Mouse (Mus musculus) midbrain, embryonic 16.5 days (tissue): ENCODE measurements around the gene Yju2. TPM values are rescaled to one million over a fixed set of nuclear protein-coding genes. Genes with fewer than 3 reads are reported as not detected.

Source experiments
- ATAC-seq: fragments of 200-750 bp; cut with Nextera tagmentation; 2 replicates; pipeline ENCODE4 v1.8.0; 2017; ENCODE audit warnings: moderate TSS enrichment
- H3K27ac ChIP-seq: fragments of 300-500 bp; sonication (generic); 2 replicates; pipeline ENCODE4 v1.5.1; 2014; ENCODE audit warnings: mild to moderate bottlenecking, low read length, mixed read lengths
- H3K27me3 ChIP-seq: fragments of 300-500 bp; sonication (generic); 2 replicates; pipeline ENCODE4 v1.6.1; 2014; ENCODE audit warnings: low read depth, low read length, mixed read lengths; ENCODE audit not compliant: control insufficient read depth, insufficient read depth
- H3K36me3 ChIP-seq: fragments of 300-500 bp; sonication (generic); 2 replicates; pipeline ENCODE4 v1.6.1; 2014; ENCODE audit warnings: mild to moderate bottlenecking, low read length, moderate library complexity, mixed read lengths; ENCODE audit not compliant: control insufficient read depth, insufficient read depth
- H3K4me1 ChIP-seq: fragments of 300-500 bp; sonication (generic); 2 replicates; pipeline ENCODE4 v1.6.1; 2014; ENCODE audit warnings: mild to moderate bottlenecking, low read length, mixed read lengths; ENCODE audit not compliant: control insufficient read depth, insufficient read depth
- H3K4me2 ChIP-seq: fragments of 300-500 bp; sonication (generic); 2 replicates; pipeline ENCODE4 v1.6.1; 2014; ENCODE audit warnings: mild to moderate bottlenecking, low read length, mixed read lengths
- H3K4me3 ChIP-seq: fragments of 300-500 bp; sonication (generic); 2 replicates; pipeline ENCODE4 v1.5.1; 2014; ENCODE audit warnings: low read depth, mild to moderate bottlenecking, low read length, moderate library complexity, mixed read lengths
- H3K9ac ChIP-seq: fragments of 300-500 bp; sonication (generic); 2 replicates; pipeline ENCODE4 v1.6.1; 2014; ENCODE audit warnings: low read depth, low read length, mixed read lengths
- H3K9me3 ChIP-seq: fragments of 300-500 bp; sonication (generic); replicated peaks from 2 replicates; pipeline ENCODE4 v1.6.1; 2014; ENCODE audit warnings: mild to moderate bottlenecking, low read length, mixed read lengths; ENCODE audit not compliant: control insufficient read depth, poor library complexity, severe bottlenecking
- WGBS: fragments of 180-500 bp; shearing (Covaris S2); extraction: QIAGEN DNeasy Blood & Tissue Kit; methylation state at CpG from one replicate; pipeline ENCODE4 v1.1.7; 2014; 5-methylcytosine and 5-hydroxymethylcytosine counted together
- polyA plus RNA-seq: library from polyadenylated mRNA; unstranded; fragments of >200 nt; fragmentation: Nextera tagmentation; extraction: Ambion mirVana; gene quantifications from 2 replicates; pipeline ENCODE4 v1.2.1, GENCODE M21; 2015

Gene Yju2
- polyA plus RNA-seq, 1 experiment from 2014 or later = 21.2 TPM

DNA sequence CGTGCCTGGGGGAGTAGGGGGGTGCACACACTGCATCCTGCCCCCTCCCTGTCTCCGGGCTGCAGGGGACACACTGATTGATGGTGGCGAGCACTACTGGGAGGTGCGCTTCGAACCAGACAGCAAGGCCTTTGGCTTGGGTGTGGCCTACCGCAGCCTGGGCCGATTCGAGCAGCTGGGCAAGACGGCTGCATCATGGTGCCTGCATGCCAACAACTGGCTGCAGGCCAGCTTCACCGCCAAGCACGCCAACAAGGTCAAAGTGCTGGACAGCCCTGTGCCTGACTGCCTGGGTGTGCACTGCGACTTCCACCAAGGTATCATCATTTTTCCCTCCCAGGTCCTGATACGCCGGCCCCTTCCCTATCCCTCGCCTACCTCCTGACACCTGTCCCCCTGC lies 37.1 kb downstream of the Yju2 start:
- Histone ChIP-seq H3K4me1 (no peaks in the 10 kb centered on the region), H3K36me3 (peaks cover 37% of the 10 kb centered on the region), H3K9me3 (no peaks in the 10 kb centered on the region), H3K27ac (no peak overlapping the region), H3K27me3 (peaks cover 8% of the 10 kb centered on the region), H3K4me3 (no peak overlapping the region), H3K4me2 (no peak overlapping the region), H3K9ac (no peak overlapping the region)
- 89% methylated on average over 15 of the region's 15 CpGs for WGBS
- ATAC-seq = no peak

DNA sequence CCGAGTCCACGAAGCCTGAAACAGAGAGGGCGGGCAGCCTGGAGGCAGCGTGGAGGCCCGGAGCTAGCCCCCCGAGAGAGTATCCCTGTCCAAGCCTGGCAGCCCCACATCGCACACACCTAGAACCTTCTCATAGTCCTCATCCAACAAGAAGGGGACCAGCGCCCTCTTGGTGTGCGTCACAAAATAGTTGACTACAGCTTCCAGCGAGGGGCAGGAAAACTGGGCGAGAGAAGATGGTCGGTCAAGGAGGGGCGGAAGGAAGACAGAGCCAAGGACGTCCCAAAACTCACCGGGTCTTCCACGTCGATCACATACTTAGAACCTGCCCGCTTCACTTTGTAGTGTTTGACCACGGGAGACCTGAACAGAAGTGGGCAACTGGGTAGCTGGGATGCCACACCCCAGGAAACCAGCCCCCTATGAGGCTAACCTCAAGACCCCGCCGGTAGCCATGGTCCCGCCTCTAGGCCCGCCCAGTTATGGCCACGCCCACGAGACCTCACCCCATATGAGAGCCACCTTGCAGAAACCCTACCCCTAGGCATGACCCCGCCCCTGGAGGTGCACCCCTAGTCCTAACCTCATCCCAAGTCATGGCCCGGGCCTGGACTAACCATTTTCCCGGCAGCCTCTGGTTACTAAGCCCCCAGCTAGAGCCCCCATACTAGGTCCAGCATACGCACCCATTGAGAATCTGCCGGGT lies 41.0 kb downstream of the Yju2 start:
- Histone ChIP-seq H3K9me3 (no peaks in the 10 kb centered on the region), H3K4me3 (no peak overlapping the region), H3K9ac (no peak overlapping the region), H3K27ac (no peak overlapping the region), H3K4me2 (0 out of 2 replicates have a peak overlapping the region, but pooled peaks have one; percentile 6), H3K27me3 (peaks cover 9% of the 10 kb centered on the region), H3K36me3 (peaks cover 18% of the 10 kb centered on the region), H3K4me1 (no peaks in the 10 kb centered on the region)
- 7% methylated on average over 30 of the region's 30 CpGs for whole genome bisulfite sequencing
- 0 out of 2 replicates have a peak, but pooled peaks have one; percentile 22 for ATAC-seq

DNA sequence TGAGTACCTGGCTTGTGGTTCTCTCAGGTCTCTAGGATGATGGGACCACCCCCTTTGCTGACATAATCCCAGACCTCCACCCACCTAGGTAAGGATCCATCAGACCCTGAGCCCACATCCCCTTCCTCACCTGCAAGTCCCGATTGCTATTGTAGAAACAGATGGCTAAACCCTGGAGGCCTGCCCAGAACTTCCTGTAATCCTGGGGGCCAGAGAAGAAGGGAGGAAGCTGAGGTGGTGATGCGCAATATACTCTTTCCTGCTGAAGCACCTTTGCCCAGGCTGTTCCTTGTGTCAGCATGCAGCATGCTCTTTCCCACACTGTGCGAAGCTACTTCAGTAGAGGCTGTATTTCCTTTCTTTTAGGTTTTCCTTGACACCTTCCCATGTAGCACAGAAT lies 44.1 kb downstream of the Yju2 start:
- WGBS = 96% methylated on average over 3 of the region's 3 CpGs
- no peaks in the 10 kb centered on the region for H3K36me3 ChIP-seq
- no peak overlapping the region for H3K9ac ChIP-seq
- no peaks in the 10 kb centered on the region for H3K9me3 ChIP-seq
- no peak overlapping the region for H3K27ac ChIP-seq
- H3K4me2 ChIP-seq = no peak overlapping the region
- peaks cover 5% of the 10 kb centered on the region; the same call in 1 of the 2 replicates for H3K4me1 ChIP-seq
- ATAC-seq = no peak
- no peak overlapping the region for H3K4me3 ChIP-seq
- H3K27me3 ChIP-seq = peaks cover 9% of the 10 kb centered on the region

GRCm38 (mm10) chr17:56005415-56006061 lies 46.6 kb downstream of the Yju2 start, which contains the start of the genes Stap2 and Mpnd:
TSS of gene Stap2 (minus strand) at chr17:56005584.
TSS of gene Mpnd (plus strand) at chr17:56005711.
- H3K36me3 ChIP-seq = no peaks in the 10 kb centered on the region
- H3K9me3 ChIP-seq = no peaks in the 10 kb centered on the region
- 65% methylated on average over 13 of the region's 13 CpGs for WGBS
- H3K4me1 ChIP-seq = peaks cover 14% of the 10 kb centered on the region
- no peak within 1 kb of the TSS for H3K4me3 ChIP-seq
- no peak within 1 kb of the TSS for H3K9ac ChIP-seq
- H3K27me3 ChIP-seq = peaks cover 4% of the 10 kb centered on the region
- ATAC-seq = no peak
- H3K27ac ChIP-seq = no peak within 1 kb of the TSS
- no peak within 1 kb of the TSS for H3K4me2 ChIP-seq

- H3K4me3 ChIP-seq = no peak overlapping the region
- H3K4me2 ChIP-seq = no peak overlapping the region
- 54% methylated on average over 10 of the region's 10 CpGs for WGBS
- peaks cover 24% of the 10 kb centered on the region for H3K4me1 ChIP-seq
- no peak for ATAC-seq
- no peaks in the 10 kb centered on the region; the same call in 1 of the 2 replicates for H3K27me3 ChIP-seq
- H3K27ac ChIP-seq = no peak overlapping the region
- no peaks in the 10 kb centered on the region for H3K9me3 ChIP-seq
- no peaks in the 10 kb centered on the region; the same call in 1 of the 2 replicates for H3K36me3 ChIP-seq
- no peak overlapping the region for H3K9ac ChIP-seq
Observed at GRCm38 (mm10) chr17:56006956-56007355, 48.1 kb downstream of the Yju2 start.

DNA sequence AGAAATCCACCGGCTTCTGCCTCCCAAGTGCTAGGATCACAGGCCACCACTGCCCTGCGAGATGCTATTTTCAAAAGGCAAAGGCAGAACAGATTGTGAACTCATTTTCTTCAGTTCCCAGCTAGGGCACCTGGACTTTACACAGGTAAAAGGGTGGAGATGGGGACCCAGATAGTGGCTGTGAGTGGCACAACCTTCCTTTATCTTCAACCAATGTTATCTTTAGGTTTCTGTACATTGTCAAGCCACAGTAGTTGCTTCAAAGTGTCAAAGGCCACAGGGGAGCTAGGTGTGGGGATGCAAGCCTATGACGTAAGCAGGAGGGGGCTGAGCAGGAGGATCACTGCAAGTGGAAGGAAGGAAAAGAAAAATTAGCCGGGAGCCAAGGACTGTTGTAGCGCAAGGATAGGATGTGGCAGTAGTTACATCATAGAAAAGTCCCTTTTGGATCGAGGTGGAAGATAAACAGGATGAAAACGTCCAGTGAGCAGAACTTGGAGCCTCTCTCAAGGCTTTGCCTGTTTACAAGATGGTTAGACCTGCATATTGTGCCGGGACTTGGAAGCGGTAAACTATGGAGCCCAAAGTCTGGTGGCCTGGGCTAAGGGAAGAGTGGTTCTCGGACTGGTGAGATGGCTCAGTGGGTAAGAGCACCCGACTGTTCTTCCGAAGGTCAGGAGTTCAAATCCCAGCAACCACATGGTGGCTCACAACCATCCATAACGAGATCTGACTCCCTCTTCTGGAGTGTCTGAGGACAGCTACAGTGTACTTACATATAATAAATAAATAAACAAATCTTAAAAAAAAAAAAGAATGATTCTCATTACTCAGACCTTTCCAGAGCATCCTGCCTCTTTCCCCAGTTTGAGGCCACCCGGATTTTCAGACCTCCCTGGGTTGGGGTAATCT lies 48.8 kb downstream of the Yju2 start:
- WGBS = 34% methylated on average over 13 of the region's 14 CpGs

DNA sequence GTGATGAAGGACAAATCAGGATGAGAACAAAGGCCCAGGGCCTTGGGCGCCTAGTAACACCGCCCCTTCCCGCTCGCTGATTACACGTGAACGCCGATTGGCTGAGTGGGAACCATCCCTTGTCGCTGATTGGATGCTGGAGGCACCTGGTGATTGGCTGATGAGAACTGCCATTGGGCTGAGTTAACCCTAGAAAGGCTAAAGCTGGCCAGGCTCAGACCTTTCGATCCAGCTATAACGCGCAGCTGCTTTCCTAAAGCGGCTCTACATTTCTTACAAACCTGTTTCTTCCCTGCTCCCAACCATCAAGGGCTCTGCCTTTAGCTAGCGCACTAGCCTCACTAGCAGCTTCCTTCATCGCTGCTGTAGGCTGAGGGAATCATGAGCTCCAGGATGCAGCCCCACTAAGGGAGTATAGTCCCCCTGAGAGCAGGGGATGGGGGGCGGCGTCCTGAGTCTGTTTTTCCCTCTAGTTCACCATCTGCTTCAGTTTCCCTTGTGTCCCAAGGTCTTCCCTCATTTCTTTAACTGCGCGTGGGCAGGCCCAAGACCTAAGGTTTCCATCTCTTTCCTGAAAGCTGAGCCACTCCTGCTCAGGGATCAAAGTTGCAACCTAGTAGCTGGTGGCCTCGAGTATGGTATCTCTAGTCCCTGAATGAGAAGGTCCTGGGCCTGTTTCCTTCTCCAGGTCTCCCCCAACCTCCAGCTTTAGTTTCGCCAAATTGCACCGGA lies 49.6 kb downstream of the Yju2 start:
- Histone ChIP-seq H3K4me1 (peaks cover 26% of the 10 kb centered on the region), H3K27ac (peak overlapping the region; percentile 97), H3K9me3 (no peaks in the 10 kb centered on the region), H3K9ac (peak overlapping the region; percentile 89), H3K36me3 (peaks cover 3% of the 10 kb centered on the region; the same call in 1 of the 2 replicates), H3K4me3 (peak overlapping the region; percentile 79), H3K27me3 (no peaks in the 10 kb centered on the region; the same call in 1 of the 2 replicates), H3K4me2 (peak overlapping the region; percentile 95)
- peak; percentile 94 for ATAC-seq
- under 1% methylated on average over 21 of the region's 21 CpGs for WGBS

More for the DNA sequence above, 48.8 kb downstream of the Yju2 start:
- ATAC-seq = peak; percentile 27
- peak overlapping the region; percentile 95 for H3K4me2 ChIP-seq
- no peak overlapping the region for H3K9ac ChIP-seq
- peak overlapping the region; percentile 79 for H3K4me3 ChIP-seq
- H3K27ac ChIP-seq = peak overlapping the region; percentile 97
- no peaks in the 10 kb centered on the region; the same call in 1 of the 2 replicates for H3K27me3 ChIP-seq
- H3K4me1 ChIP-seq = peaks cover 26% of the 10 kb centered on the region
- H3K9me3 ChIP-seq = no peaks in the 10 kb centered on the region
- no peaks in the 10 kb centered on the region; the same call in 1 of the 2 replicates for H3K36me3 ChIP-seq
